Mouse (Mus musculus): ENCODE measurements around the gene Lep. TPM values are rescaled to one million over a fixed set of nuclear protein-coding genes. Genes with fewer than 3 reads are reported as not detected.

Lep gene
- total RNA-seq (2021), result 5.9 and 17.0 TPM in 2 replicates
- long read RNA-seq, experiment 1, transcript Lep-201 (3 exons, 3,259 nt), result major isoform, 6 of 7 reads
- long read RNA-seq, experiment 1, partial matches to known transcripts, result 0 of 7 reads
- long read RNA-seq, experiment 1, other reads (novel, unspliced or antisense), result 1 of 7 reads
- long read RNA-seq, experiment 2, transcript Lep-201 (3 exons, 3,259 nt), result major isoform, 9 of 11 reads
- long read RNA-seq, experiment 2, partial matches to known transcripts, result 0 of 11 reads
- long read RNA-seq, experiment 2, other reads (novel, unspliced or antisense), result 2 of 11 reads

DNA sequence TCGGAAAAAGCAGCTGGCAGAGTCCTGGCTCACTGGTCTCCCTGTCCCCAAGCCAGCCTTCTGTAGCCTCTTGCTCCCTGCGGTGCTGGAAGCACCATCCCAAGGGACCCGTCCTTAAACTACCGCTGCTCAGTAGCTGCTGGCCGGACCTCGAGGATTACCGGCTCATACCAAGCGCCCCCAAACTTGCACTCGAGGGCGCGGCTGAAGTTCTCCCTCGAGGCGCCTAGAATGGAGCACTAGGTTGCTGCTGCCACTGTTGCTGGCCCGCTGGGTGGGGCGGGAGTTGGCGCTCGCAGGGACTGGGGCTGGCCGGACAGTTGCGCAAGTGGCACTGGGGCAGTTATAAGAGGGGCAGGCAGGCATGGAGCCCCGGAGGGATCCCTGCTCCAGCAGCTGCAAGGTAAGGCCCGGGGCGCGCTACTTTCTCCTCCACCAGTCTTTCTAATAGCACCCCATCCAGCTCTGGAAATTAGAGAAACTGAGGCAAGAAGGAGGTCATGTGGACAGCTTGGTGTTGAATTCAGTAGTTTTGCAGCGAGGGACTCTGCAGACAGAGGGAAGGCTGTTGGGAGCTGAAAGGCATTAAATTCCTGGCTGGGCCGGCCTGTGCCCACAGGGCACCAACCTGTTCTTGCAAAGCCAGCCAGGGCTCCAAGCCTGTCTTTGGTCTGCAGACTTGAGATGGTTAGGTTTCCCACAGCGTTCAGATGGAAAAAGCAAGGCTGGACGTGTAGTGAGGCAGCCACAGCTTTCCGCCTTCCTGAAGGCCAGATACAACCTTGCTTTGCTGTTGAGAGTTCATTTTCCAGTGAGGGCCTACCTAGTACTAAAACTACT is at the start of gene Lep:
TSS of gene Lep (plus strand) at position 375 of the 840 bp plus-strand sequence.
- peak; percentile 78 for DNase-seq

- no peak for DNase-seq
Measured at GRCm38 (mm10) chr6:29011651-29012050, 48.4 kb upstream of the Lep start.

- no peak for DNase-seq
Measured at GRCm38 (mm10) chr6:29013216-29013615, 46.8 kb upstream of the Lep start.

DNA sequence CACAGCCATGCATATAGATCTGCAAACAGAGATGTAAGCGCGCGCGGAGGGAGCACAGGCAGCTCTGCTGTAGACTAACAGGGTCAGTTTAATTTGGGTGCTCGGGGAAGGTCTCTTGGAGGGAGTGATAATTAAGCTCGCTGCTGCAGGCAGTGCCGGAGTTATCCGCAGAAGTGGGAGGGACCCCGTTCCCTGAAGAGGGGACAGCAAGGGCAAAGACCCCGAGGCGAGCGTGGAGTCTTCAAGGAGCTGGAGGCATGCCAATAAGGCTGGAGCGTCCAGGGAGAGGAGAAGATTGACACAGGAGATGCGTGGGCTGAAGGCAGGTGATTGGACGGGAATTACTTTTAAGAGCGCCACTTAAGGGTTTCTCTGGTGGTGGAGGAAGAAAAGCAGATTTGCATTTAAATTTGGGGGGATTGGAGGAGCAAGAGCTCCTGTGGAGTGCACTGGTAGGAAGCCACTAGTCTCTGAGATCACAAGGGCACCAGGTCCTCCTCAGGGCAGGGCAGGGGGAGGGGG is 43.1 kb upstream of the Lep start:
- DNase-seq, result no peak

- no peak for DNase-seq
Measured at GRCm38 (mm10) chr6:29019756-29020720, 40.0 kb upstream of the Lep start.

DNA sequence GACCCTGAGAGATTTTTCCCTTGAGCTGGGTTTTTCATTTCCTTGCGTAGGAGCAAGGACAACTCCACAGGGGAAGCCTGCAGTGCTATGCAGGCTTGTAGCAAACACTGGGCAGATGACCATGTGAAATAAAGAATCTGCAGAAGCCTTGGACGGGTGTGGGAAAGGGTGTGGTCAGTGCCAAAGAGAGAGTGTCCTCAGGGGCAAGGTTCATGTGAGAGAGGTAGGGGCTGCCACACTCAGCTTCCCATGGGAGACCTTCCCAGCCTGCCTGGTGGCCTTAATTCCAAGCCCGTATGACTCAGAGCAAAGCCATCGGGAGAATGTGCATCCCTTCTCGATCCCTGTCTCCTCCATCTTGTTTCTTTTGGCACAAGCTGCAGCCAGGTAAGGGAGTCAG is 39.1 kb upstream of the Lep start:
- no peak for DNase-seq

GRCm38 (mm10) chr6:29021501-29021900 is 38.5 kb upstream of the Lep start:
- no peak for DNase-seq

GRCm38 (mm10) chr6:29022115-29022514 is 37.9 kb upstream of the Lep start:
- DNase-seq, result no peak

- peak; percentile 85 for DNase-seq
Measured at GRCm38 (mm10) chr6:29023206-29023967, 36.6 kb upstream of the Lep start.

- peak; percentile 86 for DNase-seq
Measured at GRCm38 (mm10) chr6:29024000-29024417, 36.0 kb upstream of the Lep start.

GRCm38 (mm10) chr6:29025796-29026482 is 34.1 kb upstream of the Lep start:
- DNase-seq, result no peak

DNA sequence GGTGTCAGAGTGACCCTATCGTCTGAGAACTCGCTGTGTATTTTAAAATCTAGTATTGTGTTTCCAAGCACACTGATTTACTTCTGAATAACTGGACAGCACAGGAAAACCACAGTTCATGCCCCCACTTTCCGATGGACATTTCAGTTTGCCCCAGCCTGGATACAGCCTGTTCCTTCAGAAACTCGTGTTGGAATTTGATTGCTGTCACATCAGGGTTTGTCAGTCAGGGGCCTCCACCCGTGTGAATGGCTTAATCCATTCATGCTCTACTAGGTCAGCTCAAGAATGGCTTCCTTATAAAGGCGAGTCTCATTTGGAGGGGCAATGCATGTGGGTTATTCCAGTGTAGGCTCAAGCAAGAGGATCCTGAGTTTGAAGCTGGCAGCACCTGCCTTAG is 33.3 kb upstream of the Lep start:
- DNase-seq, result no peak

- DNase-seq, result no peak
Measured at GRCm38 (mm10) chr6:29028129-29028528, 31.9 kb upstream of the Lep start.

DNA sequence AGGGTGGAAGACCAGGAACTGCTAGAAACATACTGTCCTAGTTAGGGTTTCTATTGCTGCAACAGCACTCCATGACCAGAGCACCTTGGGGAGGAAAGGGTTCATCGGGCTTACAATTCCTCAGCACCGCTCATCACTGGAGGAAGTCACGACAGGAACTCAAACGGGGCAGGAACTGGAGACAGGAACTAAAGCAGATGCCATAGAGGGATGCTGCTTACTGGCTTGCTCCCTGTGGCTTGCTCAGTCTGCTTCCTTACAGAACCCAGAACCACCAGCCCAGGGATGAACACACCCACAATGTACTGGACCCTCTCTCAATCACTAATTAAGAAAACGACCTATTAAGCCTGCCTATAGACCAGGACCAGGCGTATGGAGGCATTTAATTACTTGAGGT is 30.5 kb upstream of the Lep start:
- no peak for DNase-seq

DNA sequence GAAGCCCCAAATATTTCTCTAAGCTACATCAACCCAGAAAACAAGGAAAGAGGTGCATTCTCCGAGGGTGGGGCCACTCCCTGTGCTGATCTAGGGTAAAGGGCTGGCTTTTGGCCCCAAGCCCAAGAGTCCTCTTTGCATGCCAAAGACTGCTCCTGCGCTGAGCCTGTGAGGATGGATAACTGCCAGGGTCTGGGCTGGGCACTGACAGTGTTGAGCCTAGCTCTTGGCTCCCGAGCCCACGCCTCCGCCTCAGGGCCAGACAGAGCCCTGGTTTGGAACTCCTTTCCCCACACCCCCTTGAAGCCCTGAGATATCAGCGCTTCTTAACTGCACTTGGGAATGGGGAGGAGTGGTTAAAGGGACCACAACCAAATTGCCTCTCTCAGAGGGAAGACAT is 28.8 kb upstream of the Lep start:
- DNase-seq, result peak; percentile 85

- DNase-seq, result peak; percentile 69
Measured at GRCm38 (mm10) chr6:29031704-29032310, 28.2 kb upstream of the Lep start.

DNA sequence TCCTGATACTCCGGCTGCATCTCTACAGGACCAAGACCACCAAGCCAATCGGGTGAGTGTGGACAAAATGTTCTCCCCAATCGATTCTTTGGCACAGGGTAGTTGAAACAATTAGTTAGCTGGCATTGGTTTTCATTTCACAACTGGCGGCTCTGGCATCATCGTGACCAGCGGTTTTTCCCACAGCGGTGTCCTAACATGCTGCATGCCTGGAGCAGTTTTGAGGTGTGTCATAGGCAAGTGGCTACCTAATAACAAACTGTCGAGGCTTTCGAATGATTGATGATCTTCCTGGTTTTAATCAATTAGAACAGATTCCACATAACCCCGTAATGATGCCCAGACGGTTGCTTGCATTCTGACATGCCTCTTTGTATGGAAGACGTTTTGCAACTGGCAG is 27.6 kb upstream of the Lep start:
- DNase-seq, result peak; percentile 50

DNA sequence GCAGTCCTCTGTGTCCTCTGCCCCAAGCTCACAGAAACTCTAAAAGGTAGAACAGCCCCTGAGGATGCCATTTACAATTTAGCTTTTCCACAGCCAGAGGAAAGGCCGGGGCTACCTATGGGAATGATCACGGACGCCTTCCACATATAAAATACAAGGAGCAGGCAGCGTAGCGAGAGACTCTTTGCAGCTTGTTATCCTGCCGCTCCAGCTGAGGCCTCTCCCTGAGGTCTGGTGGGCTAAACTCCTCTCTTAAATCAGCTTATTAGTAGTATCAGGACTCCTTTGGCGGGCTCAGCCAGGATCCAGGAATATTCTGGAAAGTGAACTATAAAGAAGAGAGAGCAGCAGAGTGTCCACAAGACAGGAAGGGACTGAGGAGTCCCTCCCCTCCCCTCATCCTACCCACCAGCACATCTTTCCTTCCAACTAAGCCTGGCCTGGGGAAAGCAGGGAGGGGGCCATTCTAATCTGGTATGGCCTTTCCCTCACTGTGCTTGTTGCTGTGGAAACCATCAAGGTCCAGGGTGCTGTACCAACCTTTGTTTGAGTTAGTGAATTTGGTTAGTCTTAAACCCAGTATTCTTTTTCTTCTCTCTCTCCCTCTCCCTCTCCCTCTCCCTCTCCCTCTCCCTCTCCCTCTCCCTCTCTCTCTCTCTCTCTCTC is 25.9 kb upstream of the Lep start:
- DNase-seq, result no peak

GRCm38 (mm10) chr6:29036698-29037097 is 23.3 kb upstream of the Lep start:
- peak; percentile 27 for DNase-seq

DNA sequence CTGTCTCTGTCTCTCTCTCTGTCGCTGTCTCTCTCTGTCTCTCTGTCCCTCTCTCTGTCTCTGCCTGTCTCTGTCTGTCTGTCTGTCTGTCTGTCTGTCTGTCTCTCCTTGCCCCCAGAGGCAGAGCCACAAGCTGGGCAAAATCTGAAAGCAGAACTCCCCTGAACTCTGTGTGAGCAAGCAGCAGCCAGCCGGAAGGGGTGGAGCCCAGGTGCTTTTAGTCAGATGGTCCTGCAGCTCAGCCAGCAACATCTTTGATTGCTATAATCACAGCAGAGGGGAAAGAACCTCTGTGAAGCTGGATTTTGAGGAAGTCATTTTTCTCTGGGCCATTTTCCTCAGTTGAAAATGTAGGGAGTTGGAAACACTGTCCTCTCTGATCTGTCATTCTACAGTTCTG is 19.8 kb upstream of the Lep start:
- DNase-seq, result no peak
